Mouse (Mus musculus) midbrain, embryonic 12.5 days (tissue): ENCODE results near the gene Adpgk. TPM values are rescaled to one million over a fixed set of nuclear protein-coding genes. Genes with fewer than 3 reads are reported as not detected.
"Not testable (repeated sequence)": the region's sequence is repeated elsewhere in the genome, so short reads cannot be mapped to it uniquely, and the experiment has no call there.

Source experiments
- ATAC-seq: fragments of 200-750 bp; cut with Nextera tagmentation; 2 replicates; pipeline ENCODE4 v1.8.0; 2017; ENCODE audit warnings: low read depth, moderate TSS enrichment, moderate library complexity; ENCODE audit not compliant: low FRiP score
- H3K27ac ChIP-seq: fragments of 300-500 bp; sonication (generic); replicated peaks from 2 replicates; pipeline ENCODE4 v1.5.1; 2016; ENCODE audit warnings: mild to moderate bottlenecking
- H3K27me3 ChIP-seq: fragments of 300-500 bp; sonication (generic); 2 replicates; pipeline ENCODE4 v1.6.1; 2016; ENCODE audit warnings: mild to moderate bottlenecking
- H3K36me3 ChIP-seq: fragments of 300-500 bp; sonication (generic); 2 replicates; pipeline ENCODE4 v1.6.1; 2016
- H3K4me1 ChIP-seq: fragments of 300-500 bp; sonication (generic); 2 replicates; pipeline ENCODE4 v1.6.1; 2016
- H3K4me2 ChIP-seq: fragments of 300-500 bp; sonication (generic); replicated peaks from 2 replicates; pipeline ENCODE4 v1.6.1; 2016; ENCODE audit warnings: mild to moderate bottlenecking, moderate library complexity
- H3K4me3 ChIP-seq: fragments of 300-500 bp; sonication (generic); 2 replicates; pipeline ENCODE4 v1.5.1; 2016; ENCODE audit warnings: mild to moderate bottlenecking
- H3K9ac ChIP-seq: fragments of 300-500 bp; sonication (generic); replicated peaks from 2 replicates; pipeline ENCODE4 v1.6.1; 2016; ENCODE audit warnings: mild to moderate bottlenecking, moderate library complexity
- H3K9me3 ChIP-seq: fragments of 300-500 bp; sonication (generic); 2 replicates; pipeline ENCODE4 v1.6.1; 2016; ENCODE audit warnings: mild to moderate bottlenecking
- WGBS: fragments of 180-500 bp; shearing (Covaris S2); methylation state at CpG from one replicate; pipeline ENCODE4 v1.1.7; 2016; 5-methylcytosine and 5-hydroxymethylcytosine counted together
- polyA plus RNA-seq: library from polyadenylated mRNA; unstranded; fragments of >200 nt; fragmentation: Nextera tagmentation; extraction: Ambion mirVana; gene quantifications from 2 replicates; pipeline ENCODE4 v1.2.1, GENCODE M21; 2016

Adpgk gene
- polyA plus RNA-seq, 1 experiment from 2014 or later, result 34.1 TPM

- H3K4me1 ChIP-seq, result no peaks in the 10 kb centered on the region
- H3K27me3 ChIP-seq, result no peaks in the 10 kb centered on the region
- H3K4me2 ChIP-seq, result no peak overlapping the region
- no peak overlapping the region for H3K4me3 ChIP-seq
- no peak overlapping the region for H3K27ac ChIP-seq
- H3K36me3 ChIP-seq, result peaks cover 22% of the 10 kb centered on the region
- no peak overlapping the region for H3K9ac ChIP-seq
- WGBS, result 88% methylated on average over 2 of the region's 2 CpGs
- H3K9me3 ChIP-seq, result no peaks in the 10 kb centered on the region
- ATAC-seq, result no peak
Observed at GRCm38 (mm10) chr9:59346176-59346575, 54.8 kb downstream of the Adpgk start.

GRCm38 (mm10) chr9:59352586-59353252 is 61.4 kb downstream of the Adpgk start:
- 0 out of 2 replicates have a peak, but pooled peaks have one; percentile 2 for ATAC-seq
- peak overlapping the region; percentile 88 for H3K27ac ChIP-seq
- 10% methylated on average over 15 of the region's 15 CpGs for WGBS
- no peaks in the 10 kb centered on the region for H3K36me3 ChIP-seq
- H3K4me1 ChIP-seq, result peaks cover 9% of the 10 kb centered on the region
- H3K27me3 ChIP-seq, result no peaks in the 10 kb centered on the region
- H3K4me2 ChIP-seq, result peak overlapping the region; percentile 68
- H3K9ac ChIP-seq, result peak overlapping the region; percentile 84
- H3K4me3 ChIP-seq, result peak overlapping the region; percentile 81
- H3K9me3 ChIP-seq, result no peaks in the 10 kb centered on the region

GRCm38 (mm10) chr9:59353253-59353639 is 61.9 kb downstream of the Adpgk start, which contains the start of gene Bbs4:
Bbs4 (minus strand) TSS chr9:59353508.
- Histone ChIP-seq H3K4me3 (peak within 1 kb of the TSS; percentile 81), H3K27ac (peak within 1 kb of the TSS; percentile 88), H3K9me3 (no peaks in the 10 kb centered on the region), H3K27me3 (no peaks in the 10 kb centered on the region), H3K9ac (peak within 1 kb of the TSS; percentile 84), H3K4me2 (peak within 1 kb of the TSS; percentile 68), H3K36me3 (no peaks in the 10 kb centered on the region), H3K4me1 (peaks cover 9% of the 10 kb centered on the region)
- WGBS, result under 1% methylated on average over 31 of the region's 32 CpGs
- ATAC-seq, result peak; percentile 92

- WGBS, result 72% methylated on average over 1 of the region's 1 CpGs
- H3K27ac ChIP-seq, H3K4me1 ChIP-seq, H3K4me2 ChIP-seq, H3K4me3 ChIP-seq, H3K9me3 ChIP-seq, H3K36me3 ChIP-seq, H3K9ac ChIP-seq, ATAC-seq, H3K27me3 ChIP-seq: not testable (repeated sequence)
Observed at GRCm38 (mm10) chr9:59358041-59358440, 66.7 kb downstream of the Adpgk start.

- H3K9me3 ChIP-seq, H3K4me3 ChIP-seq, H3K9ac ChIP-seq, H3K4me1 ChIP-seq, H3K36me3 ChIP-seq, H3K27ac ChIP-seq, H3K4me2 ChIP-seq, H3K27me3 ChIP-seq, ATAC-seq: not testable (repeated sequence)
- WGBS, result 75% methylated on average over 3 of the region's 3 CpGs
Observed at GRCm38 (mm10) chr9:59360487-59360886, 69.1 kb downstream of the Adpgk start.

GRCm38 (mm10) chr9:59369220-59369619 is 77.9 kb downstream of the Adpgk start:
- no peak for ATAC-seq
- Histone ChIP-seq H3K4me1 (no peaks in the 10 kb centered on the region), H3K27me3 (no peaks in the 10 kb centered on the region), H3K36me3 (no peaks in the 10 kb centered on the region), H3K27ac (no peak overlapping the region), H3K9me3 (0 out of 2 replicates have a peak, but pooled peaks cover 7% of the 10 kb centered on the region), H3K4me3 (no peak overlapping the region), H3K9ac (no peak overlapping the region), H3K4me2 (no peak overlapping the region)
- WGBS, result 79% methylated on average over 5 of the region's 5 CpGs

GRCm38 (mm10) chr9:59369646-59370045 is 78.3 kb downstream of the Adpgk start:
- 92% methylated on average over 9 of the region's 9 CpGs for whole genome bisulfite sequencing
- no peak overlapping the region for H3K27ac ChIP-seq
- H3K9ac ChIP-seq, result no peak overlapping the region
- H3K27me3 ChIP-seq, result no peaks in the 10 kb centered on the region
- no peak overlapping the region for H3K4me3 ChIP-seq
- H3K4me2 ChIP-seq, result no peak overlapping the region
- no peaks in the 10 kb centered on the region for H3K4me1 ChIP-seq
- no peak for ATAC-seq
- H3K36me3 ChIP-seq, result no peaks in the 10 kb centered on the region
- 0 out of 2 replicates have a peak, but pooled peaks cover 7% of the 10 kb centered on the region for H3K9me3 ChIP-seq

Other genes starting within 250 kb of the Adpgk start
- gene Bbs4, start 62.0 kb downstream of the Adpgk start, polyA plus RNA-seq, result 25.1 and 29.5 TPM in 2 replicates
- gene Arih1, start 195.1 kb downstream of the Adpgk start, polyA plus RNA-seq, result 24.0 and 28.5 TPM in 2 replicates
- 45.5 and 47.7 TPM in 2 replicates for gene Hexa, start 248.0 kb downstream of the Adpgk start, polyA plus RNA-seq
- 0.21 TPM in 1 of 2 replicates, not detected in the other for gene Tmem202, start 248.3 kb downstream of the Adpgk start, polyA plus RNA-seq